Mouse (Mus musculus): ENCODE measurements around the gene Polm.

The Polm gene

DNA sequence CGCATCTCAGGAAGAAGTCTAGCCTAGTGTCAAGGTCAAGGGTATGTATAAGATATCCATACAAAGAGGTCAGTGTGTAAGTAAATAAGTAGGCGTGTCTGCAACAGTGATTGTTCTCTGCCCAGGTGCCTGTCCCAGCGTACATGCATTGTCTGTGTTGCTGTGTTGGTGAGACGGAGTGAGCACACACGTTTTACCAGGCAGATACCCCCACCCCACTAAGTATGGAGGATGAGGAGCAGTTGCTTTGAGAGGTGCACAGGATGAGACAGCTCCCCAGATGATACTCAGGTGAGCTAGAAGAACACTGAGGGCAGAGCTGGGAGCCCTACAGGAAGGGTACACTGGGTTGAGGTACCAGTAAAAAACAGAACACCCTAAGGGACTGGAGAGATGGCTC is 33.6 kb downstream of the Polm start:
- no peak for DNase-seq (ENCODE audit: low read depth, low spot score)

- peak; percentile 96 for DNase-seq (ENCODE audit: low read depth, low spot score)
Observed at GRCm38 (mm10) chr11:5803551-5803981, 34.2 kb downstream of the Polm start, which contains the start of gene Pgam2. Pgam2 (minus strand) TSS chr11:5803733.

- DNase-seq (ENCODE audit: low read depth, low spot score): peak; percentile 55
Observed at GRCm38 (mm10) chr11:5802457-5803217, 35.2 kb downstream of the Polm start.

DNA sequence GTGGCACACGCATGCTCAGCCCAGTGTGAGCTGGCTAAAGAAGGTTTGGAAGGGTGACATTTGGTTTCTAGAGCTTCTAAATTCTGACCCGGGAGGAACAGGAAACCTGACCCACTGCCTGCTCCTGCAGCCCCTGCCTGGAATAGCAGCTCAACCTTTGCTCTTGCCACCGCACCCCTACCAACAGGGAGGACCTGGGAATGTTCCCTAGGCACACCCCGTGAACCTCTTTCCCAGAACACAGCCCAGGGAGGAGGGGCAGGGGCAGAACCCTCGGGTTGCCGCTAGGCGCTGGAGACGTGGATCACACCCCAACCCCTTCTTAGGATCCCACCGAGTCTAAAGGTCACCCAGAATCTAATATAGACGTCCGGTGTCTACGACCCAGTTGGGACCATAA is 35.8 kb downstream of the Polm start:
- DNase-seq (ENCODE audit: low read depth, low spot score): peak; percentile 94

GRCm38 (mm10) chr11:5801511-5801910 is 36.3 kb downstream of the Polm start:
- no peak for DNase-seq (ENCODE audit: low read depth, low spot score)

DNA sequence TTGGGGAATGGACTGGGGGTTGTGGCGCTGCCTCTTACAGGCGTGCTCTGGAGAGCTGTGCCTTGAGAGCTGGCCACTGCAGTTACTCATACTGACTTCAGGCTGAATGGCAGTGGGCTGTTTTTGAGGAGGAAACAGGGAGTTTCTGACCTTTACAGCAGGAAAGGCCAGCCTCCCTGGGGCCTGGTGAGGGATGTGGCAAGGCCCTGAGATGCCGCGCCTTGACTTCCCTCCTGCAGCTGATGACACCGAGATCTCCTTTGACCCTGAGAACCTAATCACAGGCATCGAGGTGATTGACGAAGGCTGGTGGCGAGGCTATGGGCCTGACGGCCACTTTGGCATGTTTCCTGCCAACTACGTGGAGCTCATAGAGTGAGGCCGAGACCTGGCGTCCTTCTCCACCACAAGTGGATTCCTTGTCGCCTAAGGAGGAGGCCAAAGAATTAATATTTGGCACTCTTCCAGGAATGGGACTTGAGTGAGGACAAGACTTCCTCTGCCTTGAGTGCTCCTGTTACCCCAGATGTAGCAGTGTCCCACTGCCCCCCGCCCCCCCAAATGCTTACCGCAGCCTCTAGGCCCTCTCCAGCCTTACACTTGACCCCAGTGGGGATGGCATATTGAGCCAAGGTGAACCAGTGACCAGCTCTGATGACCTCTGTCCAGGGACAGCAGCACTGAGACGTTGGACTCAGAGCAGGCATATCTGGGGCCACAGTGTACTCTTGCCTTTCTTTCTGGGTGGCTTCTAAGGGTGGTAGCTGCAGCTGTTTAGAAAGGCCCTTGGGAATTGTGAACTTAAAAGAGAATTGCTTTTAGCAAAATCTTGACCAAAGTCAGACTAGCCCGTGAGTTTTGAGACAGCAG is 38.0 kb downstream of the Polm start:
- DNase-seq (ENCODE audit: low read depth, low spot score): peak; percentile 89

- no peak for DNase-seq (ENCODE audit: low read depth, low spot score)
Observed at GRCm38 (mm10) chr11:5797928-5798327, 39.9 kb downstream of the Polm start.

DNA sequence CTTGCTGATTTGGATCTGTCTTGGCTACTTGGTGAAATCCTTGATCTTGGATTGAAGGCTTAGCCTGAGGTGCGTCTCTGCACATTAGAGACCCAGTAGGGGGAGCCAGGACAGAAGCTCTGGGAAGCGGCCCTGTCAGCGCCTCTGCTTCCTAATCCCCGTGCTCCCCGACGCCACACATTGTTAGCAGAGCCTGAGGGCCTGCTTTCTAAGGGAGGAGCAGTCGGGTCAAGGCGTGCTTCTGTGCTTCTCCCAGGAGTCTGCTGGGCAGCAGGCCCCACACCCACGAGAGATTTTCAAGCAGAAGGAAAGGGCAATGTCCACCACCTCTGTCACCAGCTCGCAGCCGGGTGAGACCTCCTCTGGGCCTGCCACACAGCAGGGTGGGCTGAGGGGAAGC is 40.4 kb downstream of the Polm start:
- DNase-seq (ENCODE audit: low read depth, low spot score): no peak

DNA sequence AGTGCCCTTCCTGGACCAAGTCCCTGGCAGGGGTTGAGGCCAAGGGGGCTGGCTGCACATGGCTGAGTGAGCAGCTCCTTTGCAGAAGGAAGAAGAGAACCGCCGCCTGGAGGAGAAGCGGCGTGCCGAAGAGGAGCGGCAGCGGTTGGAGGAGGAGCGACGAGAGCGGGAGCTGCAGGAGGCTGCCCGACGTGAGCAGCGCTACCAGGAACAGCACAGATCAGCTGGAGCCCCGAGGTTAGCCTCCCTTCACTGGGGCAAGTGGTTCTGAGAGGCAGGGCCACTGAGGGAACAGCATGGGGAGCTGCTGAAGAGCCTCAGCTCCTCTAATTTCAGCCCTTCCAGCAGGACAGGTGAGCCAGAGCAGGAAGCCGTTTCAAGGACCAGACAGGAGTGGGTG is 40.9 kb downstream of the Polm start:
- no peak for DNase-seq (ENCODE audit: low read depth, low spot score)

GRCm38 (mm10) chr11:5795706-5796105 is 42.1 kb downstream of the Polm start:
- no peak for DNase-seq (ENCODE audit: low read depth, low spot score)

DNA sequence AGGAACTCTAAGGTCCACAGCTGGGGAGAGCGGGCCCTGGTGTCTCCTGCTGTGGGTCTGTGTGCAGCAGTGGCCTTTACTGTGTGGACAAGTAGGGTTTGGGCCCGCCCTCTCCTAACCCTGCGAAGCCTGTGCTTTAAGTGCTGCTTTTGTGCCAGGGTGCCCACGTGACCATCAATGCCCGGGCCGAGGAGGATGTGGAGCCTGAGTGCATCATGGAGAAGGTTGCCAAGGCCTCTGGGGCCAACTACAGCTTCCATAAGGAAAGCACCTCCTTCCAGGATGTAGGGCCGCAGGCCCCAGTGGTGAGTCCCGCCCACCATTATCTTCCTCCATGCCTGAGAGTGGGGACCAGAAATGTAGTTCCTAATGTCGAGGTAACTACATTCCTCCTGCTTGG is 42.5 kb downstream of the Polm start:
- DNase-seq (ENCODE audit: low read depth, low spot score): no peak

DNA sequence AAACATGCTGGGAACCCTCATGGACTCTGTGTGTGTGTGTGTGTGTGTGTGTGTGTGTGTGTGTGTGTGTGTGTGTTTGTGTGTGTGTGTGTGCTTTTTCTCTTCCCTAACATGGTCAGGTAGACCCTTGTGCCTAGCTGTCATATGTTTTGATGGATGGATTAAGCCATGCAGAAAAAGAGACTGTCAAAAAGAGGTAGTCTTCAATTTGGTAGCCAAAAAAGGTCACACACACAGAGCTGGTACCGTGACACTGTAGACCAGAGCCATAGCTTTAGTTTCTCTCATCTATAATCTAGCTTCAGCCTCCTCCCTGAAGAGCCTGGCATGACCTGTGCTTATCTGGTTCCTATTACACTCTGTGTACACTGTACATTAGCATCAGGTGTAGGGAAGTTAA is 47.4 kb downstream of the Polm start:
- no peak for DNase-seq (ENCODE audit: low read depth, low spot score)

GRCm38 (mm10) chr11:5789754-5790333 is 48.0 kb downstream of the Polm start:
- DNase-seq (ENCODE audit: low read depth, low spot score): no peak

DNA sequence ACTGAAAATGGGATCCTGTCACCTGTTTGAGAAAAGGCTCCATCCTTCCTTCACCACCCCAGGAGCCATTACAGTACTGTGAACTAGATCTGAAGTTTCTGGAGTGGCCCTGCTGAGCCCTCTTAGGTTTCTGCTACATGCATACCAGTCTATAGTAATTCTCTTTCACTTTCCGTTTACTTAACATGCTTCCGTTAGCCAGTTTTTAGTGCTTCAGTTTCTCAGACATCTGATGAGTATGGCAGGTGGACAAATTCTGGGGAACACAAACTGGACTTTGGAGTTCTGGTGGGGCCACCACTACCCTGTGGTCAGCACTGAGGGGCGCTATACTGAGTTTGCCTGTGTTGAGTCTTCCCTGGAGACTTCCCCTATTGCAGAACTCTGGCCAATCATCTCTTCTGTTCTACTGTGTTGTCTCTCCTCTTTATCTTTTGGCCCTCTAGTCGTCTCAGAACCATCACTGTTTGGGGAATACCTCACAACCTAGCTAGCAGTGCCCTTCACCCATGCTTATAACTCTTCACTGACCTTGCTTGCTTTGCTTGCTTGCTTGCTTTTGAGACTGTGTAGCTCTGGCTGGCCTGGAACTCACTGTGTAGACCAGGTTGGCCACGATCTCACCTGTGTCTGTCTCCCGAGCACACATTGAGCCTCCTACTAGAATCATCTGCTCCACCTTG is 48.6 kb downstream of the Polm start:
- DNase-seq (ENCODE audit: low read depth, low spot score): no peak

DNA sequence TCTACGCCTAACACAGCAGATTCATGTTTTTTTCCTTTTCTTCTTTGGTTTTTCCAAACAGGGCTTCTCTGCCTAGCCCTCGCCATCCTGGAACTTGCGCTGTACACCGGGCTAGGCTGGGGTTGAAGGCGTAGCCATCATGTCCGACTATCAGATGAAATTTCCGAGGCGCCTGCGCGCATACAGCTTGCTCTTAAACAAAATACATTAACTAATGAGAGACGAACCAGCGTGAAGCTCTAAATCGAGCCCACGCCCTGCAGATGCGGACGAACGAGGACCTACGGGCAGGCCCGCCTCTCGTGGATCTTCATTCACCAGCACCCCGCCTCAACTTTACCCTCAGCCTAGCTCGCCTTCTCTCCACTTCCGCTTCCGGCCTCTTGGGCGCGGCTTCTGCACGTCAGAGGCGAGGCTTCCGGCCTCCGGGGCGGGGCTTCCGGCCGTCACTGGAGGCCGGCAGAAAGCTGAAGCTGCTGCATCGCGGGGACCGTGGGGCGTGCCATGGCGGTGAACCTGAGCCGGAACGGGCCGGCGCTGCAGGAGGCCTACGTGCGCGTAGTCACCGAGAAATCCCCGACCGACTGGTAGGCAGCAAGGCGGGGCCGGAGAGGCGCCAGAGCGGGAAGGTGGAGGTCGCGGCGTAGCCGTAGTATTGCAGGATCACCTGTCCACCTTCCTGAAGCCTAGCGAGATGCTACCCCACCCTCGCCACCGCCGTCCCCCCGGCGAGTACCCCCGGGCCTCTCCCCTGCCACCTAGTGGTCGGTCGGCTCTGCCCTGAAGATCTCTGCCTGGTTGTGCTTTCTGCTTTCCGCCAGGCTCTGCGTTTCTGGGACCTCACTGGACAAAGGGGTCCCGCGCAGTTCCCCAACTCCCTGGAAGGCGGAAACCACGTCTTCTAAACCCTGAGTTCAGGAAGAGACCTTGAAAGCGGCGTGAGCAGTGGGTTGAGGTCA is 49.5 kb downstream of the Polm start, which contains the start of gene Dbnl:
TSS of gene Dbnl (plus strand) at position 433 of the 959 bp plus-strand sequence.
- peak; percentile 89 for DNase-seq (ENCODE audit: low read depth, low spot score)

GRCm38 (mm10) chr11:5787671-5788055 is 50.2 kb downstream of the Polm start:
- DNase-seq (ENCODE audit: low read depth, low spot score): no peak

DNA sequence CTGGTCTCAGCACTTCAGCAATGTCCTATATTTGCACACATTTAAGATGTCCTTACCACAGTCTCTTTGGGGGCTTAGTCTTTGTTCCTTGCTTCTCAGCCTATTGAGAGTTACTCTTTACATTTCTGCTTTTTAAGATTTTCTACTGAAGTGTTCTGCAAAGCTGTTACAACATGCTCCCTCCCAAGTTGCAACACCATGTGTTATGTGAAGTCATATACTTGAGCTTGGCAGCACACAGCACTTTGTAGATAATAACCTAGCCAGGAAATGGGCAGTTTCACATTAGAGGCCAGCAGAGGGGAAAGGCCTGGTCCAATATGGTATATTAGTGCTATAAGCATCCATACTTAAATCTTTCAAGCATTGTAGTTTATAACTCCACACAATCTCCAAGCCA is 52.1 kb downstream of the Polm start:
- DNase-seq (ENCODE audit: low read depth, low spot score): no peak

- DNase-seq (ENCODE audit: low read depth, low spot score): no peak
Observed at GRCm38 (mm10) chr11:5782199-5782944, 55.4 kb downstream of the Polm start.

DNA sequence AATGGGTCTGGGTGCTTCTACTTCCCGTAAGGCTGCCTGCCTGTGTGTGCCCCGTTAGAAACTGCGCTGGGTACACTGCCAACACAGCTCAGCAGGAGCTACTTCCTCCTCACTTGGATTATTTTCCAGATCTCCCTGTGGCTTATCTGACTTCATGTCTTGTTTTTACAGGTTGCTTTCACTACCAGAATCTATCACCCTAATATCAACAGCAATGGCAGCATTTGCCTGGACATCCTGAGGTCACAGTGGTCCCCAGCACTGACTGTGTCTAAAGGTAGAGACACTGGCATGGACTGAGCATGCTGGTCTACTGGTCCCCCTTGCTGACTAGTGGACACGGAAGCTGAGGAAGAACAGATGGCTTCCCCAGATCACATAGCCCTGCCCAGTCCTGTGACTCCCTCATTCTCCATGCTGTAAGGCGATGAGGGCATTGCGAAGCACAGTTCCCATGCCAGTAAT is 57.7 kb downstream of the Polm start:
- no peak for DNase-seq (ENCODE audit: low read depth, low spot score)

DNA sequence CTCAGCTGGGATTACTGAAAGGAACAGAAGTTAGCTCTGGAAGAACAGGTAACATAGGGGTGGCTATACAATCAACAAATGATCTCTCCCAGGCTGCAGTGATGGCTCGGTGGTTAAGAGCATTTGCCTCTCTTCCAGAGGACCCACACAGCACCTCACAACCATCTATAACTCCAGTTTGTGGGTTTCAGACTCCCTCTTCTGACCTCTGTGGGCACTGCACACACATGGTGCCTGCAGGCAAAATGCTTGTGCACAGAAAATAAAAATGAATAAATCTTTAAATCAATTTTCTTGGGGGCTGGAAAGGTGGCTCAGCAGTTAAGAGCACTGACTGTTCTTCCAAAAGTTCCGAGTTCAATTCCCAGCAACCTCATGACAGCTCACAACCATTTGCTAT is 59.3 kb downstream of the Polm start:
- no peak for DNase-seq (ENCODE audit: low read depth, low spot score)

Data from skeletal muscle tissue, adult 2 months (tissue).